Mouse (Mus musculus): ENCODE measurements around the gene Abat.

- TF ChIP-seq CTCF (IDR thresholded peaks at IDR 0.05; ENCODE audit: borderline replicate concordance, control insufficient read depth, extremely low read depth, insufficient read depth, low read length, poor library complexity) = no peak
- TF ChIP-seq POLR2A (IDR thresholded peaks at IDR 0.05; ENCODE audit: control insufficient read depth, extremely low read depth, insufficient read depth, low read length, poor library complexity) = no peak
These were observed 154.6 kb downstream of the Abat start for GRCm38 (mm10) chr16:8667814-8668213.

All from thymus, adult 2 months (tissue).